Mouse (Mus musculus) ovary, postnatal 10 days (tissue): Measurements from ENCODE around the gene BC003965.
"Not testable (repeated sequence)": the region's sequence is repeated elsewhere in the genome, so short reads cannot be mapped to it uniquely, and the experiment has no call there.

Experiments used
- DNase-seq: peaks from one replicate; pipeline ENCODE4 v3.0.0; 2022; ENCODE audit warnings: low spot score

BC003965 gene

GRCm38 (mm10) chr17:25219492-25220295, 35.3 kb downstream of the BC003965 start:
- DNase-seq, result no peak

- DNase-seq, result no peak
Observed at GRCm38 (mm10) chr17:25220746-25221145, 36.4 kb downstream of the BC003965 start.

- DNase-seq, result no peak
Observed at GRCm38 (mm10) chr17:25221821-25222503, 37.6 kb downstream of the BC003965 start.

GRCm38 (mm10) chr17:25222504-25222940, 38.2 kb downstream of the BC003965 start:
- not testable (repeated sequence) for DNase-seq

GRCm38 (mm10) chr17:25222951-25223601, 38.7 kb downstream of the BC003965 start:
- DNase-seq, result no peak

GRCm38 (mm10) chr17:25224586-25225222, 40.4 kb downstream of the BC003965 start:
- no peak for DNase-seq

GRCm38 (mm10) chr17:25225659-25226058, 41.3 kb downstream of the BC003965 start:
- DNase-seq, result no peak

GRCm38 (mm10) chr17:25227991-25228390, 43.6 kb downstream of the BC003965 start:
- DNase-seq, result no peak

- DNase-seq, result not testable (repeated sequence)
Observed at GRCm38 (mm10) chr17:25230014-25230655, 45.8 kb downstream of the BC003965 start.

GRCm38 (mm10) chr17:25230700-25231099, 46.3 kb downstream of the BC003965 start:
- no peak for DNase-seq

GRCm38 (mm10) chr17:25231621-25232020, 47.3 kb downstream of the BC003965 start:
- not testable (repeated sequence) for DNase-seq

- no peak for DNase-seq
Observed at GRCm38 (mm10) chr17:25235635-25236034, 51.3 kb downstream of the BC003965 start.
